Mouse (Mus musculus) thymus, postnatal 4 days (tissue): ENCODE measurements at regions not wholly inside any gene's neighbourhood (a gene's known extent, or its start where the extent isn't known, plus 50 kb on each side); places are given as distances from the start of the nearest gene placed in this dataset.

Experiments used
- DNase-seq: peaks from one replicate; pipeline ENCODE4 v3.0.0; 2021

DNA sequence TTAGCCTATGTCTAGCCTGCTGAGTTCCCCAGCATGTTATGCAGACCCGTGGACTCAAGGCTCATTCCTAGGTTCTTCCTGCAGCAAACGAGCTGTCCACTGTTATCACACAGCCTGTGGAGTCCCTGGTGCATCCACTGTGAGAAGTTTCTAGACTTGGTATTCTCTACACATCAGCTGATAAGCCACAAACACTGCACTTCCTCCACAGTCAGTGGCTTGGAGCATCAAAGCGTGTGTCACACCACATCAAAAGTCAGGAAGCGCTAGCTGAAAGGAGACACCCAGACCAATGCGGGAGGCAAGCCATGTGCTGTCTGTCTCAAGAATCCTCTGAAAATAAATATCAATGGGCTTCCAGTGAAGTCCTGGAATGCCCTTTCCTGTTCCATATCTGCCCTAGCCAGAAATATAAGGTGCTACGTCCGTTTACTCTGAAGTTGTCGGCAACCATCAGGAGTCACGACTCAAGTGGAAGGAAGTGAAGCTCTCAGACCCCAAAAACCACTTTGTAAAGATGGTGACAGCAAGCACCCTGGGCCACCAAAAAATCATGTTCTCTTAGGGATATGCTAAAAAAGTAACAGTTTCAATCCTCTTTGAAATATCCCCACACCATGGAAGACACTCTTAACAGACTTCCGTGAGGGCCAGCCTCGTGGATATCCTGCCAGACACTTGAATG lies 227.7 kb downstream of the Adgrl2 start:
- DNase-seq, result peak; percentile 38

DNA sequence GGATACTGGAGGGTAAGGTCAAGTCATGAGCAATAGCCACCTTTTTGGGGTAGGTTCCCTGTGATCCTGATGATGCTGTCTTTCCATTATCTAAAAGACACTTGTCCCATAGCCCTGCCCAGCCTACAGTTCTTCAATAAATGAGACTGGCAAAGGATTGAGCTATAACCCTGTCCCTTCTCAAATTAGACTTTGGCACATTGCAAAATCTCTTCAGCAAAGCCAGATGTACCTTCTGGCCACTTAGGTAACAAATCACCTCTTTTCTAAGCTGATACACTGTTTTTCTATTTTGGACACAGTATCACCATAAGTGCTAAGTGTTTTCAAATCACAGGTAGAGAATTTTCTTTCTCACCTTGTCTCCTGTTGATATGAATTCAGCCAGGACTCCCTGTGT lies 228.8 kb downstream of the Adgrl2 start:
- DNase-seq, result no peak

- no peak for DNase-seq
Observed at GRCm38 (mm10) chr3:148759500-148759899, 230.9 kb downstream of the Adgrl2 start.

- DNase-seq, result no peak
Observed at GRCm38 (mm10) chr3:148746234-148746633, 244.1 kb downstream of the Adgrl2 start.

- no peak for DNase-seq
Observed at GRCm38 (mm10) chr3:148744651-148745050, 245.7 kb downstream of the Adgrl2 start.

DNA sequence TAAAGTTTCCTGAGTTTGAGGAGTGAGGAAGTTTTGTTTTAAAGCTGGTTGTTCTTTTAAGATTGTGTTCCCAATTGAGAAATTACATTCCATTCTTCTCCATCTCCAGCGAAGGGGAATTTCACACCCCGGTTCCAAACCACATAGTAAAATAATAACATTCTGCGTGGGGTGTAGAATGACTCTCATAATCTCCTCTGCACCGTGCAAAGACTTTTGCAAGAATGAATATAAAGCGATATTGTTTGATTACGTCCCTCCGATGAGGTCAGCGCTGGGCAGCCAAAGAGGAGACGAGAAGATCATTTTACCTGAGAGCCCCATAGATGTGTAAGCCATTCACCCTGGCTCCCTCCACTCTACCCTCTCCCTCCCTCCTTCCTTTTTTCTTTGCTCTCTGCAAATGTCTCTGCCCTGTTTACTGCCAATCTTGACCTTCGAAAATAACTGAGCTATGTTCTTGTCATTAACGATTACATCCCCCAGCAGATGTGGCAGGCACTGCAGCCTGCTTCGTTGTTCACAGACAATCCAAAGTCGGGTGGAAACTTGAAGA lies 256.1 kb downstream of the Adgrl2 start:
- no peak for DNase-seq

DNA sequence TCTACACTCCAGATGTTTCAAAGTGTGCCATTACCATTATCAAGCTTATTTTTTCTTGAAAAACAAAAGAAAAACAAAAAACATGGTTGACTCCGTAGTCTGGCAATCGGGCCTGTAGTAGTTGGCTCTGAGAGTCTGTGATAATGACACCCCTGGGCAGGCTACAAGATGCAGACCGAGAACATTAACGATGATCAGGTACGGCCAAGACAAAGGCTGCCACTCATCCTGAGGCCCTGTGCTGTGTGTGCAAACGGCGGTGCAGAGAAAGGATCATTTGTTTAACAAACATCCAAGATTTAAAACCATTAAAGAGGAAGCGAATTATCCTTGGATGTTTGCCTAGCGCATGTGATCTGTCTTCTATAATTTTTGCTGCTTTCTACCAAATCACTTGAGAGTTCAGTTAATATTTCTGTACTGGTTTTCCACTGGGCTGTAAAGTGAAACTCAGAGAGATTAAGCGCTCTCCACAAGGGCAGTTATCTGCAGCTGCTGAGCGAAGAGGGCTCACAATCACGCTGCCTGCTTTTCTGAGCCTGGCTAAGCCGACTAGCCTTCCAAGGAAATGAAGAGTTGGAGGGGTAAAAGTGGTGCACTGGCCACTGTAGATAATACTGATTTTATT lies 257.0 kb downstream of the Adgrl2 start:
- no peak for DNase-seq

- DNase-seq, result no peak
Observed at GRCm38 (mm10) chr3:148731436-148731835, 258.9 kb downstream of the Adgrl2 start.

GRCm38 (mm10) chr3:148729242-148729680 lies 261.1 kb downstream of the Adgrl2 start:
- DNase-seq, result peak; percentile 23

DNA sequence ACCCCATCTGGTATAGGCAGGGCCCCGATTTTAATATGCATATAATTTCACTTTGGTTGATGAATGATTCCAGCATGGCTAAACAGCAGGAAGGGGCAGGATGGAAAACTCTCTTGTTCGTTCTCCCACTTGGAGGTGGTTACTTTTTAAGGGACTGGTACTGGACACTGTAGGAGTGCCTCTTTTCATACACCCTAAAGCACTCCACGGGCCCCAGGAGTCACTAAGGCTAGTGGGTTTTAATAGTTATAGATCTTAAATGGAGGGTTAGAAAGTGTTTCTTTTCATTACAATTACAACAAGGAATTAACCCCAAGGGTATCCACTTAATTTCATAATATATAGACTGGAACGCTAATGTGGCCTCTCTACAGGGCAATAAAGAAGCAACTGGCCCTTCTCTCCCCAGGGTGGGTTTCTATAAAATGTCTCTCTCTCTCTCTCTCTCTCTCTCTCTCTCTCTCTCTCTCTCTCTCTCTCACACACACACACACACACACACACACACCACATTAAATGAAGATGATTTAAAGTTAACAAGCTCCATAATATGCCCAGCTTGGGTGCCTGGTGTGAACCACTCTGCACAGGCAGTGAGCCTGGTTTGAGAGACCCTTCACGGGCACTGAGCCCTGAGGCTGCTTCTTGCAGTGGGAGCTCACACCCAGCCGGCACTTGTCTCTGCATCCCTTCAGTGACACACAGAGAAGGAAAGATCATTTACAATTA lies 261.7 kb downstream of the Adgrl2 start:
- no peak for DNase-seq

DNA sequence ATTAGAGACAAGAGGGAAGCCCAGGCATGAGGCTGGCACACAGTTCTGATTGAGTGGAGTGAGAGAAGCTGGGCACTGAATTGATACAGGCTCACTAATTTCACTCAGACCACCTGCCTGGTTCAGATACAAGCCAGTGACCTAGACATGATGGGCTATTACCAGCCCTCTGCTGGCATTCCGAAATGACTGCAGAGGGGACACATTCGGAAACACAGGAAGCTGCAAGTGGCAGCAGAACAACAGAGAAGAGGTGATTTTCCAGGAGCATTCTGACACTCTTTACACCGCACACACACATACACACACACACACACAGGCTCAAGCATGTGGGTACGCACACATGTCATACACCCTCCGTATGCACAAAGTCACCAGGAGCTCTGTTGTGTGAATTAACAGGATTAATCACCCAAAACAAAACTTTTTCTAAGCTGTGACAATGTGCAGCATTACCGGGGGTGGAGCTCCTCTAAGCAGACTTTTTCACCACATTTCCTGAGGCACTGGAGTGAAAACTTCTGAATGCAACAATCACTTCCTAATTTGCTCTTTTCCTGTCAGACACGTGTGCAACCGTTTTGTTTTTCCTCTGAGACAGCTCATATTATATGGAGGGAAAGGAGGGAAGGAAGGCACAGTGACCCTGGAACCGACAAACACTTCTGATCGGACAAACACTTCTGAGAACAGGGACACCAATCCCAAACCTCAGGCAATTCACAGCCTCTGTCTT lies 263.6 kb downstream of the Adgrl2 start:
- no peak for DNase-seq

DNA sequence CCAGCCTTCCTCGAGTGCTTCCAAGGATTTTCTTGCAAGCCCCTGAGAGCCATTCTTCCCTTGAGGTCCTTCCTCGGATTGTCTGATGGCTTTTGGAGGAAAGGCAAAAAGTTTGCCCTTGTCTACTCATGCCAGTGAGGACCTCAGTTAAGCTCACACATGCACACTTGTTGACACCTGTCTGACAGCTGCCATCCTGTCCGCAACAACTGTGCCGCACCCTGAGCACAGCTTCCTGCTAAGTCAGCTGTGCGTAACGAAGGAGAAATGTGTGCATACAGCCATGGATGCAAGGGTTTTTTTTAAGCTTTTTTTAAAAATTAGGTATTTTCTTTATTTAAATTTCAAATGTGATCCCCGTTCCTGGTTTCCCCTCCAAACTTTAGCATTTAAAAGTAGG lies 293.8 kb downstream of the Adgrl2 start:
- peak; percentile 10 for DNase-seq

- no peak for DNase-seq
Observed at GRCm38 (mm10) chr3:148695453-148695852, 294.9 kb downstream of the Adgrl2 start.

GRCm38 (mm10) chr3:148683181-148683580 lies 307.2 kb downstream of the Adgrl2 start:
- no peak for DNase-seq

DNA sequence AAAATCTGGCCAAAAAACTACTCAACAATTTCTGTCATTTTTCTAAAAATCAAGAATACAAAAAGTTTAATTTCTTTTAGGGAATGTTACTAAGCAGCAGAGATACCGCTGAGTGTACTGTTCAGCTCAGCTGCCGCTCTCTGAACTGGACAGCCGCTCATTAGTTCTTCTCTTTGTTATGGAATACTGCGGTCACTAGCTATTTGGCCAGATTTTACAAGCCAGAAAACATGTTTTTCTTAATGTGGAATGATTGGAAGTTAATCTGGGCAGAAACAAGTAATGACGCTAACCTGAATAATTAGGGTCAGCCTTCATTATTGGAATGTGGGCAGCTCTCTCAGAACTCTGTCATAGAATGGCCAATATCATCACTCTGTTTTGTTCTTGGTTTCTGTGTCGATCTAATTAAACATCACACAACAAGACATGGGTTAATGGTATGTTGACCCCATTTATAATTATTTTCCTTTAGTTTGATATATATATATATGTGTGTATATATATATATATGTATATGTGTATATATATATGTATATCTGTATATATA lies 307.8 kb downstream of the Adgrl2 start:
- DNase-seq, result no peak

- DNase-seq, result no peak
Observed at GRCm38 (mm10) chr3:148681186-148681585, 309.2 kb downstream of the Adgrl2 start.

DNA sequence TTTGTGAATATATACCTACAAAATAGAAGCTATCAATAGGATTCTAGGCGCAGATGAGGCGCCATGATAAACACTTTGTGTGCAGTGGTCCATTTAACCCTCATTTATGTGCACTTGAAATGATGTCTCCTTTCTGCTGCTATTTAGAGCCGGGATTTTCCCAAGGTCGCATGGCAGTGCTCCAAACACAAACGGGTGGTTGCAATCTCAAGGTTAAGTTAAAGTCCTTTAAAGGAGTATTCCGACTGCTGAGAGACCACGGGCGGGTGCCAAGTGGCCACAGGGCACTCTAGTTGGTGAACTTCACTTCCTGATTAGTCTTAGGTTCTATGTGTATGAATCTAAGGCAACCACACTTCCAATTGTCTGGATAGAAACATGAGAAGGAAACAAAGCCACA lies 309.6 kb downstream of the Adgrl2 start:
- no peak for DNase-seq

DNA sequence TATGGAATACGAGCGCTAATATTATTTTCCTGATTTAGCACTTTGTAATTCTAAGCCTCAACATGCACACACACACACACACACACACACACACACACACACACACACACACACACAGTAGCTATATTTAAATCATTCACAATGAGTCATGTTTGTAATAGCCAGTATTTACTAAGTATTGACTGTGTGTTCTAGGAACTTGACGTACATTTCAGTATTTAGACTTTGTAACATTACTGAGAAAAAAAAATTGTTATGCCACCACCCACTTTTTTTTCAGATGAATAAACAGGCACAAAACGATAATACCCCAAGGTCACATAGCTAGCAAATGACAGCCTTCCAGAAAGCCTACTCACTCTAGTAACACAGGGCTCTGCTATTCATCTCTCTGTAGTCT lies 310.3 kb downstream of the Adgrl2 start:
- DNase-seq, result no peak

DNA sequence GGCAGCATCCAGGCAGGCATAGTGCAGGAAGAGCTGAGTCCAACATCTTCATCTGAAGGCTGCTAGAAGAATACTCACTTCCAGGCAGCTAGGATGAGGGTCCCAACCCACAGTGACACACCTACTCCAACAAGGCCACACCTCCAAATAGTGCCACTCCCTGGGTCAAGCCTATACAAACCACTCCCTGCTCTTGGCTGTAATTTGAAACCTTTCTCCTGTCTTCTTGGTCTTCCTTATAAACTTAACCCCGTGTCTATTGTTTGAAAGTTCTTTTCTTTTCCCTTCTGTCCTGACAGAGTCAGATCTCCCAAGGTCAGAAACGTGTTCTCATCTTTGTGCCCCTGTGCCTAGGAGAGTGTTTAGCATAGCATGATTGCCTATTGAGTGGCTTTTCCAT lies 311.2 kb downstream of the Adgrl2 start:
- DNase-seq, result no peak

DNA sequence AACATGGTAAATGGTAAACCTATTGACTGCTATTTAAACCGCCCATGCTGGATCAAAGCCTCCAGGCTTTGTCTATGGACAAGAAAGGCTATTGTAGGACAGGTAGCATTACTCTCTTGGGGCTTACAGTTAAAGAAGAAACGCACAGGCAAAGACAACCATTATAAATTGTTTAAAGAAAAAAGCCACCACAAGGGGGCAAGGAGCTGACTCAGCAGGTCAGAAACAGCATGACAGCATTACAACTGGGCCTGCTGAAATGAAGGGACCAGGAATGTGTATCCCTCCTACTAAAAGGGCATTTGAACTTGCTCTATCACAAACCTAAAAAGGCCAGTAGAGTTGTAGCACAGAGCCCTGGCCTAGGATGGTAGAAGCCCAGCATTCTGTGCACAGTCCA lies 314.3 kb downstream of the Adgrl2 start:
- DNase-seq, result no peak

- DNase-seq, result no peak
Observed at GRCm38 (mm10) chr3:148662888-148663477, 327.4 kb downstream of the Adgrl2 start.

GRCm38 (mm10) chr3:148659024-148659423 lies 331.3 kb downstream of the Adgrl2 start:
- DNase-seq, result no peak
